Mouse (Mus musculus) kidney, adult 8-10 months (tissue): Measurements from ENCODE around the gene Hpdl.

ENCODE experiments used
- DNase-seq, 2 experiments: peaks; one replicate each; pipeline ENCODE4 v3.0.0; 2022

Gene Hpdl

GRCm38 (mm10) chr4:116796442-116797110, 24.9 kb downstream of the Hpdl start:
- DNase-seq, result peak; percentile 48 to 74

- DNase-seq, result no peak
Measured at GRCm38 (mm10) chr4:116794273-116794672, 27.2 kb downstream of the Hpdl start.

GRCm38 (mm10) chr4:116792453-116792852, 29.1 kb downstream of the Hpdl start:
- no peak for DNase-seq

- DNase-seq, result peak; percentile 78 to 88
Measured at GRCm38 (mm10) chr4:116788956-116789355, 32.6 kb downstream of the Hpdl start.

GRCm38 (mm10) chr4:116787985-116788760, 33.3 kb downstream of the Hpdl start:
- no peak for DNase-seq

GRCm38 (mm10) chr4:116786587-116786986, 34.9 kb downstream of the Hpdl start:
- DNase-seq, result no peak

- DNase-seq, result no peak
Measured at GRCm38 (mm10) chr4:116782171-116782570, 39.3 kb downstream of the Hpdl start.

GRCm38 (mm10) chr4:116781366-116781765, 40.1 kb downstream of the Hpdl start:
- no peak for DNase-seq

GRCm38 (mm10) chr4:116780541-116780940, 41.0 kb downstream of the Hpdl start:
- no peak for DNase-seq

GRCm38 (mm10) chr4:116777079-116777478, 44.4 kb downstream of the Hpdl start:
- DNase-seq, result no peak

GRCm38 (mm10) chr4:116776391-116776790, 45.1 kb downstream of the Hpdl start:
- DNase-seq, result no peak
